Mouse (Mus musculus) frontal cortex, postnatal 10 days (tissue): ENCODE data around the gene Mfap1a.

Source experiments
- DNase-seq, 2 experiments: peaks; one replicate each; pipeline ENCODE4 v3.0.0; 2022; ENCODE audit warnings: low spot score in 2 of 2, mixed read lengths in 1 of 2

Mfap1a gene

GRCm38 (mm10) chr2:121442259-121443067, 64.0 kb downstream of the Mfap1a start:
- no peak for DNase-seq
